Mouse (Mus musculus) CH12.LX (cell line): ENCODE results near the gene Scgb3a1. TPM values are rescaled to one million over a fixed set of nuclear protein-coding genes. Genes with fewer than 3 reads are reported as not detected.

Experiments used
- DNase-seq: peaks from one replicate; pipeline ENCODE4 v3.0.0-alpha.2; 2013; ENCODE audit errors: extremely low read depth
- H3K27ac ChIP-seq: 2 replicates; pipeline ENCODE4 v1.5.1; 2012; ENCODE audit warnings: low read depth, mild to moderate bottlenecking, control low read depth, moderate library complexity; ENCODE audit not compliant: insufficient read depth
- H3K27me3 ChIP-seq: replicated peaks from 2 replicates; pipeline ENCODE3; 2012; ENCODE audit warnings: inconsistent platforms
- H3K36me3 ChIP-seq, 2 experiments: replicated peaks in 1 of 2; 2 replicates each; pipeline versions ENCODE3 to v1.6.1; 2012; ENCODE audit warnings: inconsistent platforms in 1 of 2, low read length in 1 of 2, mild to moderate bottlenecking in 1 of 2, mixed read lengths in 1 of 2, moderate library complexity in 1 of 2; ENCODE audit not compliant: control insufficient read depth in 1 of 2, insufficient read depth in 1 of 2
- H3K4me1 ChIP-seq, 2 experiments: 2 replicates each; pipeline ENCODE4 v1.6.1; 2012; ENCODE audit warnings: inconsistent platforms in 1 of 2, moderate library complexity in 1 of 2; ENCODE audit not compliant: insufficient read depth in 2 of 2, control insufficient read depth in 1 of 2
- H3K4me2 ChIP-seq: 2 replicates; pipeline ENCODE4 v1.6.1; 2012; ENCODE audit warnings: low read depth, mild to moderate bottlenecking, control low read depth; ENCODE audit not compliant: poor library complexity, insufficient read depth, severe bottlenecking
- H3K4me3 ChIP-seq, 3 experiments: fragments of 150-350 bp in 1 of 3; sonication (generic) in 1 of 3; replicated peaks in 1 of 3; 2 replicates each; pipeline versions ENCODE3 to v1.5.1; 2011 to 2012; ENCODE audit warnings: low read depth in 2 of 3, low read length in 2 of 3, mild to moderate bottlenecking in 2 of 3, moderate library complexity in 2 of 3, control low read depth in 1 of 3, improper control_type of control experiment in 1 of 3, inconsistent platforms in 1 of 3, mixed read lengths in 1 of 3; ENCODE audit not compliant: poor library complexity in 1 of 3
- H3K79me2 ChIP-seq: replicated peaks from 2 replicates; pipeline ENCODE4 v1.6.1; 2012; ENCODE audit warnings: mild to moderate bottlenecking, moderate library complexity; ENCODE audit not compliant: control insufficient read depth, poor library complexity, insufficient read depth, severe bottlenecking; ENCODE audit errors: extremely low read depth
- H3K9ac ChIP-seq: 2 replicates; pipeline ENCODE4 v1.6.1; 2012; ENCODE audit warnings: low read depth, mild to moderate bottlenecking, control low read depth, moderate library complexity; ENCODE audit not compliant: insufficient read depth
- H3K9me3 ChIP-seq: replicated peaks from 2 replicates; pipeline ENCODE3; 2012; ENCODE audit warnings: low read length, inconsistent platforms, mixed read lengths
- CHD1 ChIP-seq: IDR thresholded peaks from 2 replicates; pipeline ENCODE4 v1.6.1; 2012; ENCODE audit warnings: low read depth, low read length, improper control_type of control experiment, inconsistent platforms
- CHD2 ChIP-seq: IDR thresholded peaks from 2 replicates; pipeline ENCODE4 v1.6.1; 2011; ENCODE audit warnings: low read length, improper control_type of control experiment
- CTCF ChIP-seq, 2 experiments: IDR thresholded peaks in 1 of 2; conservative IDR thresholded peaks in 1 of 2; 2 replicates each; pipeline ENCODE4 v1.5.1; 2011 to 2012; ENCODE audit warnings: low read depth in 2 of 2, low read length in 2 of 2, improper control_type of control experiment in 1 of 2, inconsistent platforms in 1 of 2, mild to moderate bottlenecking in 1 of 2, moderate library complexity in 1 of 2
- E2F4 ChIP-seq: IDR thresholded peaks from 2 replicates; pipeline ENCODE4 v1.6.1; 2011; ENCODE audit warnings: low read depth, low read length, improper control_type of control experiment; ENCODE audit not compliant: insufficient replicate concordance
- ELF1 ChIP-seq: IDR thresholded peaks from 2 replicates; pipeline ENCODE4 v1.6.1; 2014; ENCODE audit warnings: low read depth, mild to moderate bottlenecking, inconsistent platforms, low read length, improper control_type of control experiment
- ETS1 ChIP-seq: conservative IDR thresholded peaks from 2 replicates; pipeline ENCODE4 v1.6.1; 2012; ENCODE audit warnings: low read depth, mild to moderate bottlenecking, inconsistent platforms, low read length, improper control_type of control experiment, moderate library complexity
- GABPA ChIP-seq: IDR thresholded peaks from 2 replicates; pipeline ENCODE4 v1.6.1; 2012; ENCODE audit warnings: low read depth, low read length, improper control_type of control experiment, inconsistent platforms; ENCODE audit not compliant: insufficient replicate concordance
- HCFC1 ChIP-seq: IDR thresholded peaks from 2 replicates; pipeline ENCODE4 v1.6.1; 2012; ENCODE audit warnings: low read depth, mild to moderate bottlenecking, inconsistent platforms, low read length, improper control_type of control experiment
- JUND ChIP-seq: conservative IDR thresholded peaks from 2 replicates; pipeline ENCODE4 v1.6.1; 2011; ENCODE audit warnings: low read depth, low read length, improper control_type of control experiment
- MAX ChIP-seq: IDR thresholded peaks from 2 replicates; pipeline ENCODE4 v1.6.1; 2011; ENCODE audit warnings: low read length, improper control_type of control experiment
- MAZ ChIP-seq: IDR thresholded peaks from 2 replicates; pipeline ENCODE4 v1.6.1; 2012; ENCODE audit warnings: low read depth, mild to moderate bottlenecking, inconsistent platforms, low read length, improper control_type of control experiment, moderate library complexity
- MEF2A ChIP-seq: IDR thresholded peaks from 2 replicates; pipeline ENCODE4 v1.6.1; 2014; ENCODE audit warnings: low read depth, mild to moderate bottlenecking, inconsistent platforms, low read length, improper control_type of control experiment, borderline replicate concordance
- MYC ChIP-seq: IDR thresholded peaks from 2 replicates; pipeline ENCODE4 v1.6.1; 2011; ENCODE audit warnings: low read depth, mild to moderate bottlenecking, improper control_type of control experiment, low read length
- NELFE ChIP-seq: IDR thresholded peaks from 2 replicates; pipeline ENCODE4 v1.6.1; 2011; ENCODE audit warnings: low read depth, low read length, improper control_type of control experiment
- NRF1 ChIP-seq: IDR thresholded peaks from 2 replicates; pipeline ENCODE4 v1.6.1; 2014; ENCODE audit warnings: low read depth, mild to moderate bottlenecking, inconsistent platforms, low read length, improper control_type of control experiment, moderate library complexity
- PAX5 ChIP-seq: IDR thresholded peaks from 2 replicates; pipeline ENCODE4 v1.6.1; 2012; ENCODE audit warnings: low read length, inconsistent platforms, mixed read lengths
- POLR2AphosphoS2 ChIP-seq: IDR thresholded peaks from 2 replicates; pipeline ENCODE4 v1.6.1; 2011; ENCODE audit warnings: low read depth, low read length, improper control_type of control experiment
- RAD21 ChIP-seq: IDR thresholded peaks from 2 replicates; pipeline ENCODE4 v1.6.1; 2011; ENCODE audit warnings: low read depth, mild to moderate bottlenecking, low read length, improper control_type of control experiment, moderate library complexity
- SIN3A ChIP-seq: IDR thresholded peaks from 2 replicates; pipeline ENCODE4 v1.6.1; 2012; ENCODE audit warnings: low read length, improper control_type of control experiment, inconsistent platforms
- SMC3 ChIP-seq: IDR thresholded peaks from 2 replicates; pipeline ENCODE4 v1.6.1; 2011; ENCODE audit warnings: low read depth, low read length, improper control_type of control experiment
- UBTF ChIP-seq: IDR thresholded peaks from 2 replicates; pipeline ENCODE4 v1.6.1; 2012; ENCODE audit warnings: low read depth, mild to moderate bottlenecking, inconsistent platforms, low read length, improper control_type of control experiment, moderate library complexity
- USF2 ChIP-seq: conservative IDR thresholded peaks from 2 replicates; pipeline ENCODE4 v1.6.1; 2011; ENCODE audit warnings: low read depth, low read length, improper control_type of control experiment
- ZKSCAN1 ChIP-seq: IDR thresholded peaks from 2 replicates; pipeline ENCODE4 v1.6.1; 2012; ENCODE audit warnings: low read depth, inconsistent platforms, low read length, improper control_type of control experiment, borderline replicate concordance
- ZMIZ1 ChIP-seq: IDR thresholded peaks from 2 replicates; pipeline ENCODE4 v1.6.1; 2012; ENCODE audit warnings: low read depth, mild to moderate bottlenecking, inconsistent platforms, low read length, improper control_type of control experiment
- ZNF384 ChIP-seq: IDR thresholded peaks from 2 replicates; pipeline ENCODE4 v1.6.1; 2012; ENCODE audit warnings: low read depth, low read length, improper control_type of control experiment, inconsistent platforms
- dilution Hi-C: fragments of 300-500 bp; cut with MboI; formaldehyde crosslinking; loops from 2 replicates; pipeline ENCODE4 v1.14.3; 2020; ENCODE audit warnings: low sequenced_read_pairs; ENCODE audit not compliant: extremely low pct_unique_long_range_greater_than_20kb, extremely low pct_ligation_motif_present
- in situ Hi-C: fragments of 300-500 bp; cut with MboI; formaldehyde crosslinking; loops from 3 replicates; pipeline ENCODE4 v1.14.3; 2019; ENCODE audit warnings: low sequenced_read_pairs, low pct_ligation_motif_present, low pct_unique_long_range_greater_than_20kb, mixed read lengths
- polyA plus RNA-seq: library from polyadenylated mRNA; unstranded; fragments of >175 nt; gene quantifications from 2 replicates; pipeline ENCODE4 v1.2.1, GENCODE M21; 2012; ENCODE audit warnings: low read depth; ENCODE audit not compliant: insufficient read length
- total RNA-seq, 2 experiments: library from RNA; depleted of rRNA; stranded (reverse); fragments of 300-350 nt in 1 of 2; fragments of >200 nt in 1 of 2; gene quantifications; 2 replicates each; pipeline ENCODE4 v1.2.3; 2012 to 2014

Scgb3a1 gene
- total and polyA plus RNA-seq, 3 experiments: not detected

DNA sequence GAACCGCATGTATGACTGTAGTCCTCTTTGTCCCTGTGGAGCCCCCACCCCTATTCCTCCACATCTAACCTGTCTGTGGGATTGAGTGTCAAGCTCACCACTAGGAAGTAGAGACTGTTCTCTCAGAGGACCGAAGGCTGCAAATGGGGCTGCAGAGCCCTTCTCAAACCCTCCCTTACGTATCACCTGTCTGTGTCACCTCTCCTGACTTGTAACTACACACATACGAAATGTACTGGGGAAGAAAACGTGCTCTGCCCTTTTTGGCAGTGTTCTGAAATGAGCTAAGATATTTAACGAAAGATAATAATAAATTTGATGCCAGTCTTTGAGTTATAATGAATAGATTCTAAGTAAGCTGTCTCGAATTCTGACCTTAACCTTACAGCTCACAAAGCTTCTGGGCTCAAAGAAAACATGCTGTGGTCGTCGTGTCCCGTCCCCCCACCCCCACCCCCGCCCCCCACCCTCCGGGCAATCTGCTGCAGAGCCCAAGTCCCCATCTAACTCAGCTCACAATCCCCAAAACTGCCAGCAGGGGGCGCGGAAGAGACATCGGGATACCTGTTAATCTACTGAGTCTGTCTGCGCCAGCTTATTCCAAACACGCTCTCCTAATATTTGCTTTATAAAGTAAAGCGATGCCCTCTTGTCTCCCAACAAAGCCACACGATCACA, 10.9 kb upstream of the Scgb3a1 start:
- Histone ChIP-seq H3K27me3 (peaks cover 2% of the 10 kb centered on the region), H3K79me2 (no peaks in the 10 kb centered on the region), H3K4me1 (peaks cover 4 to 14% of the 10 kb centered on the region in 2 experiments; a peak in 3 of 4 replicates), H3K9ac (no peak overlapping the region), H3K4me2 (0 out of 2 replicates have a peak overlapping the region, but pooled peaks have one; percentile 46), H3K9me3 (peaks cover 7% of the 10 kb centered on the region), H3K36me3 (no peaks in the 10 kb centered on the region), H3K27ac (no peak overlapping the region), H3K4me3 (no peak overlapping the region)
- DNase-seq: peak; percentile 83
- in situ Hi-C loops: loop anchor here (10.0 kb wide), 1 partner anchor 212 kb away; no protein-coding TSS in a partner anchor
- dilution Hi-C loops: no loop called here
- TF ChIP-seq UBTF (no peak), JUND (no peak), USF2 (no peak), ELF1 (no peak), CHD1 (no peak), SMC3 (peak; percentile 78), ZKSCAN1 (no peak), RAD21 (peak; percentile 73), NRF1 (no peak), MYC (no peak), E2F4 (no peak), HCFC1 (no peak), ETS1 (no peak), SIN3A (0 out of 2 replicates have a peak, but pooled peaks have one; percentile 28), GABPA (no peak), CHD2 (no peak), CTCF (conservative IDR thresholded peaks at IDR 0.05 in 1 of 2, IDR thresholded peaks at IDR 0.05 in 1 of 2; ENCODE audit: low read depth in 2 of 2, low read length in 2 of 2) (peak; percentile 47 to 84; a peak in 3 of 4 replicates), POLR2AphosphoS2 (no peak), MEF2A (0 out of 2 replicates have a peak, but pooled peaks have one; percentile 42), NELFE (0 out of 2 replicates have a peak, but pooled peaks have one; percentile 25), ZNF384 (no peak), ZMIZ1 (no peak), MAX (peak; percentile 40; the same call in 1 of the 2 replicates), PAX5 (no peak), MAZ (0 out of 2 replicates have a peak, but pooled peaks have one; percentile 44)
